Mouse (Mus musculus): ENCODE results near the gene Agmo. TPM values are rescaled to one million over a fixed set of nuclear protein-coding genes. Genes with fewer than 3 reads are reported as not detected.

Agmo gene
- polyA plus RNA-seq, 2 experiments: 0.30 to 0.70 TPM

DNA sequence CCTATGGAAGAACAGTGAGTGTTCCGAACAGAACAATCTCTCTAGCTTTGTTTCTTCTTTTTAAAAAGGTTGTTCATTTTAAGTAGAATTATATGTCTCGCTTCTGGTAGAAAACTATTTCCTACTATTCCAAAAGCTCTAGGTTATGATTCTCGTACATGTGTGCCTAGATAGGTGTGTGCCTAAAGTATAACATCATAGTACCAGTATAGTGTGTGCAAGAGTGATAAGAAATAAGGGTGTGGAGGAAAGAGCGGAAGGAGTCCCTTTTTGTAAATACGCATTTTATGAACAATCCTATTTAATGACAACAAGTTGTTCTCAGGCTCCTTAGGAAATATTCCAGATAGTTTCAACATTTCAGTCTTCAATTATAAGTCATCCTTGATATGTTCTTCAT lies 10.2 kb downstream of the Agmo start:
- Histone ChIP-seq H3K4me2 (replicated peaks; ENCODE audit: low read depth, low read length, severe bottlenecking) (no peak overlapping the region), H3K9me3 (ENCODE audit: control insufficient read depth, low read length) (no peaks in the 10 kb centered on the region), H3K4me1 (ENCODE audit: control insufficient read depth, insufficient read depth, low read length) (no peaks in the 10 kb centered on the region), H3K4me3 (replicated peaks; ENCODE audit: low read length) (no peak overlapping the region), H3K9ac (ENCODE audit: low read depth, low read length, severe bottlenecking) (no peak overlapping the region), H3K36me3 (ENCODE audit: control insufficient read depth, insufficient read depth, low read length) (no peaks in the 10 kb centered on the region), H3K27ac (replicated peaks; ENCODE audit: low read depth, low read length) (no peak overlapping the region), H3K27me3 (ENCODE audit: control insufficient read depth, insufficient read depth, low read length) (no peaks in the 10 kb centered on the region)
- no peak for TF ChIP-seq POLR2A (IDR thresholded peaks at IDR 0.05; ENCODE audit: borderline replicate concordance, extremely low read depth, insufficient read depth, insufficient read length)
- DNase-seq (ENCODE audit: low spot score) (no peak), ATAC-seq (ENCODE audit: low FRiP score, low read depth) (no peak)
- WGBS: 83% methylated on average over 5 of the region's 5 CpGs

DNA sequence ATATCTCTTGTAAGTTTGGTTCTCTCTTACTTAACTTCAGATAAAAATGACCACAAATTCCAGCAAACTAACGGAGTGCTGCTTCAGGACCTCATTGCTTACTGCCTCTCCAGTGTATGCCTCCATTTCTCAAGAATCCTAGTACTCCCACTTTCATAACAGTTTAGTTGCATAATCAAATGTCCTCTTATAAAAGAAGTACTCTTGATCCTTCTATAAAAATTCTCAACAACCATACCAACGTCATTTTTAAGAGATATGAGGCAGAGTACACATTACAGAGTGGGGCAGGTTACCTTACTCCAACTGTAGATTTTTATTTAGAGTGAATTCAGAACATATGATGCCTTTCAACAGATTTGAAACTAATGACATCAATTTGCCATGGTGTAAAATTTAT lies 15.7 kb downstream of the Agmo start:
- TF ChIP-seq POLR2A (IDR thresholded peaks at IDR 0.05; ENCODE audit: borderline replicate concordance, extremely low read depth, insufficient read depth, insufficient read length): no peak
- Histone ChIP-seq H3K36me3 (ENCODE audit: control insufficient read depth, insufficient read depth, low read length) (no peaks in the 10 kb centered on the region), H3K4me3 (replicated peaks; ENCODE audit: low read length) (no peak overlapping the region), H3K9ac (ENCODE audit: low read depth, low read length, severe bottlenecking) (no peak overlapping the region), H3K9me3 (ENCODE audit: control insufficient read depth, low read length) (no peaks in the 10 kb centered on the region), H3K27me3 (ENCODE audit: control insufficient read depth, insufficient read depth, low read length) (no peaks in the 10 kb centered on the region), H3K27ac (replicated peaks; ENCODE audit: low read depth, low read length) (no peak overlapping the region), H3K4me1 (ENCODE audit: control insufficient read depth, insufficient read depth, low read length) (no peaks in the 10 kb centered on the region), H3K4me2 (replicated peaks; ENCODE audit: low read depth, low read length, severe bottlenecking) (no peak overlapping the region)
- 54% methylated on average over 2 of the region's 2 CpGs for WGBS
- ATAC-seq (ENCODE audit: low FRiP score, low read depth) (no peak), DNase-seq (ENCODE audit: low spot score) (no peak)

DNA sequence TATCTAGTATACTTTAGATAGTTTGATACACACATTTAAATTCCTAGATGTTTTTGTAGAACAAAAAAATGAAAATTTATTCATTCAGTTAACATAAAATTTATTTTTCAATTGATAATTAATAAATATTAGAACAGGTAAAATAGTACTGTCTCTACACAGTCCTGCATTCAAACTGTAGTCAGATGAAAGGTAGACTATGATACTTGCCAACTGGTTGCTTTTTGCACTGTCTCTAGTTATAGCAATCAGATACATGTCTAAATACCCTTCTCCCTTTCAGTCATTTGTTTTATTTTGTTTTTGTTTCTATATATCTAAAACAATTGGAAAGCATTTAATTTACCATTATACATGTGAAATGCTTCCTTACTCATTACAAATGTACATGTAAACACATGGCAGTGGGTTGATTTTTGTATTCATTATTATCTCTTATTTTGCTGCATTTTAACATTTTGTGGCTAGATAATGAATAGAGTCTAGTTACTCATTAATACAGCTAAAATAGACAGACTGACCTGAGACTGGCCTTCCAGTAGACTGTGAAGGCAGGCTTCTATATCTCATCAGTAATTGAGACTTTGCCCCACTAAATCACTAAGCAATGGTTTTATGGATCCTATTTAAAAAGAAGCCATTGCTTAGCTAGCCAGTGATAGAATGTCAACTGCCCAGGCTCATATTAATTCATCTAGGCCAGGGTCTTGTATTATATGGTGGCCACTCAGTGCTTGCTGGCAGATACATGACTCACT lies 18.5 kb downstream of the Agmo start:
- Histone ChIP-seq H3K4me3 (replicated peaks; ENCODE audit: low read length) (no peak overlapping the region), H3K4me1 (ENCODE audit: control insufficient read depth, insufficient read depth, low read length) (no peaks in the 10 kb centered on the region), H3K9me3 (ENCODE audit: control insufficient read depth, low read length) (no peaks in the 10 kb centered on the region), H3K4me2 (replicated peaks; ENCODE audit: low read depth, low read length, severe bottlenecking) (no peak overlapping the region), H3K9ac (ENCODE audit: low read depth, low read length, severe bottlenecking) (no peak overlapping the region), H3K36me3 (ENCODE audit: control insufficient read depth, insufficient read depth, low read length) (no peaks in the 10 kb centered on the region), H3K27ac (replicated peaks; ENCODE audit: low read depth, low read length) (no peak overlapping the region), H3K27me3 (ENCODE audit: control insufficient read depth, insufficient read depth, low read length) (no peaks in the 10 kb centered on the region)
- ATAC-seq (ENCODE audit: low FRiP score, low read depth) (no peak), DNase-seq (ENCODE audit: low spot score) (no peak)
- no peak for TF ChIP-seq POLR2A (IDR thresholded peaks at IDR 0.05; ENCODE audit: borderline replicate concordance, extremely low read depth, insufficient read depth, insufficient read length)

DNA sequence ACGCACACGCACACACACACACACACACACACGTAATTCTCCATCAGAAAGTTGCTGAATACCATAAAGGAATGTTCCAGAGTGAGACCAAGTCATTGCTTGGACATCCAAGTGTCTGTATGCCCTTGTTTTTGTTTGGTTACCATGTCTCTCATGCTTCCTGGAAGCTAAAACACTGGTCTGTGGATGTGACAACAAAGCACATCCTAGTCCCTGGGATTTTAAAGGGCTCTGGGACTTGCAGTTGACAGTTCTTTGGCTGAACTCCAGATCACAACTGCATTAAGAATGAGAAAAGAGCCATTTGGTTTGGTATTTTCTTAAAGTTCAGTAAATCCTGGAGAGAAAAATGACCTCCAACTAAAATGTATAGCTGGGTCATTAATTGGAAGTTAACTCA lies 22.2 kb downstream of the Agmo start:
- DNase-seq (ENCODE audit: low spot score) (no peak), ATAC-seq (ENCODE audit: low FRiP score, low read depth) (no peak)
- TF ChIP-seq POLR2A (IDR thresholded peaks at IDR 0.05; ENCODE audit: borderline replicate concordance, extremely low read depth, insufficient read depth, insufficient read length): no peak
- H3K36me3 ChIP-seq (ENCODE audit: control insufficient read depth, insufficient read depth, low read length): no peaks in the 10 kb centered on the region
- no peaks in the 10 kb centered on the region for H3K4me1 ChIP-seq (ENCODE audit: control insufficient read depth, insufficient read depth, low read length)
- no peak overlapping the region for H3K27ac ChIP-seq (replicated peaks; ENCODE audit: low read depth, low read length)
- H3K4me3 ChIP-seq (replicated peaks; ENCODE audit: low read length): no peak overlapping the region
- WGBS: 86% methylated on average over 3 of the region's 3 CpGs
- no peaks in the 10 kb centered on the region for H3K27me3 ChIP-seq (ENCODE audit: control insufficient read depth, insufficient read depth, low read length)
- no peaks in the 10 kb centered on the region for H3K9me3 ChIP-seq (ENCODE audit: control insufficient read depth, low read length)
- H3K9ac ChIP-seq (ENCODE audit: low read depth, low read length, severe bottlenecking): no peak overlapping the region
- no peak overlapping the region for H3K4me2 ChIP-seq (replicated peaks; ENCODE audit: low read depth, low read length, severe bottlenecking)

DNA sequence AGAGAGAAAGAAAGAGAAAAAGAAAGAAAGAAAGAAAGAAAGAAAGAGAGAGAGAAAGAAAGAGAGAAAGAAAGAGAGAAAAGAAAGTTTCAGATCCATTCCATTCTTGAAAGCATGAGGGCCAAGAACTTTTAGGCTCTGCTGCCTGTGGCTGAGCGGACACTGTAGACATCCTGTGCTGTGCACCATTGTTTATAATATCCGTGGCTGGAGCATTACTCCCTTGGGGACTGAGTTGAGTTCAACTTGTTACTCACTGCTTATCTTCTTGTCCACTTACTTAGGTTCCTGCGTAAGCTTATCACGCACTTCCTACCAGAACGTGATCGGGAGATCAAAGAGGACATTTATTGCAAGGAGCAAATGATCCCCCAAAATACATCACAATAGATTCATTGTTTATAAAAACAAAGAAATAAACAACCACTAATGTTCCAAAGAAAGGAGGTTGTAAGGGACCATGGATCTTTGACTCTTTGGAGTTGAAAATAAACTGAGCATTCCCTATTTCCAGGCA lies 27.3 kb downstream of the Agmo start:
- no peak for TF ChIP-seq POLR2A (IDR thresholded peaks at IDR 0.05; ENCODE audit: borderline replicate concordance, extremely low read depth, insufficient read depth, insufficient read length)
- Histone ChIP-seq H3K9ac (ENCODE audit: low read depth, low read length, severe bottlenecking) (no peak overlapping the region), H3K27me3 (ENCODE audit: control insufficient read depth, insufficient read depth, low read length) (no peaks in the 10 kb centered on the region), H3K27ac (replicated peaks; ENCODE audit: low read depth, low read length) (no peak overlapping the region), H3K4me3 (replicated peaks; ENCODE audit: low read length) (no peak overlapping the region), H3K9me3 (ENCODE audit: control insufficient read depth, low read length) (no peaks in the 10 kb centered on the region), H3K4me2 (replicated peaks; ENCODE audit: low read depth, low read length, severe bottlenecking) (no peak overlapping the region), H3K4me1 (ENCODE audit: control insufficient read depth, insufficient read depth, low read length) (no peaks in the 10 kb centered on the region; the same call in 1 of the 2 replicates), H3K36me3 (ENCODE audit: control insufficient read depth, insufficient read depth, low read length) (no peaks in the 10 kb centered on the region)
- no peak for DNase-seq (ENCODE audit: low spot score)
- WGBS: 50% methylated on average over 6 of the region's 6 CpGs
- ATAC-seq (ENCODE audit: low FRiP score, low read depth): no peak
